Mouse (Mus musculus): ENCODE results near the gene Gjb3. TPM values are rescaled to one million over a fixed set of nuclear protein-coding genes. Genes with fewer than 3 reads are reported as not detected.

Gjb3 gene
- polyA plus RNA-seq, 1 experiment from 2014 or later: 3.1 TPM

DNA sequence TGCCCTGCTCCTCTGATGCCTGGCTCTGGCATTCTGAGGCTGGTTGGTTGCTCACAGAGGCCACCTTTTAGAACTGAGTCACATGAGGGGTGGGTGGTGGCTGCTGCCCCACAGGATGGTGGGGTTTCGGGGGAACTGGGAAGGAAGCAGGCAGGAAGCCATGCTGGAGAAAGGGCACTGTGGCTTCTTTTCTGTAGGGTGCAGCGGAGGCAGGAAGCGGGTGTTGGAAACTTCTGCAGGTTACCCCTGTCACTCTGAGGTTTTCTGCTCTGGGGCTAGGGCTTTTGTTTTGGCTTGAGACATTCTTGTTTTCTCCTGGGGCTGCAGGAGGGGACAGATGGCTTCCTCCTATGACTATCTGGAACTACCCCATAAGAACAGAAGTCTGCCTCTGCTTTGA, 31.9 kb upstream of the Gjb3 start:
- Histone ChIP-seq H3K36me3 (no peaks in the 10 kb centered on the region), H3K9me3 (replicated peaks) (no peaks in the 10 kb centered on the region), H3K4me3 (no peak overlapping the region), H3K27ac (replicated peaks) (no peak overlapping the region), H3K4me1 (peaks cover 44% of the 10 kb centered on the region), H3K27me3 (ENCODE audit: low read depth, poor library complexity, severe bottlenecking) (peaks cover 18% of the 10 kb centered on the region)
- DNase-seq (ENCODE audit: low spot score): no peak
- WGBS: 93% methylated on average over 3 of the region's 3 CpGs

DNA sequence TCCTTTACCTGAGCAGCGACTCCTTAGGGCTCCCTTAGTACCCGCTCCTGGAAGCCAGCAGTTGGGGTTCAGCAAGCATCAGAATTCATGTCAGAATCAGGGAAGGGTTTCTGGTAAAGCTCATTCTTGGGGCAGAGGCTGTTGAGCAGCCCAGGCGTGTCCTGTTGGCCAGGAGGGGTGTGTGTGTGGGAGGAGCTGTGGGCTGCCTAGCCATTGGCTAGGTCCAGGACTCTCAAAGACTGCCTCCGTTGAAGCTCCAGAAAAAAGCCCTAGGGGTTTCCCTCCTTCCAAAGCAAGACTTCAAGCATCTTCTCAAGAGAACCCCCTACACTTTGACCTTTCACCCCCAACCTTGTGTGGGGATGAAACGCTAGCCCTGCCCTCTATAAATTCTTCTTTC, 27.4 kb upstream of the Gjb3 start, which contains the start of gene Gjb5:
Gene Gjb5, minus strand, starts transcription at position 164 of the 400 bp plus-strand sequence.
- Histone ChIP-seq H3K4me3 (no peak within 1 kb of the TSS), H3K4me1 (peaks cover 37% of the 10 kb centered on the region), H3K36me3 (no peaks in the 10 kb centered on the region), H3K27me3 (ENCODE audit: low read depth, poor library complexity, severe bottlenecking) (peaks cover 20% of the 10 kb centered on the region), H3K27ac (replicated peaks) (no peak within 1 kb of the TSS), H3K9me3 (replicated peaks) (no peaks in the 10 kb centered on the region)
- DNase-seq (ENCODE audit: low spot score): no peak
- WGBS: 23% methylated on average over 5 of the region's 5 CpGs

DNA sequence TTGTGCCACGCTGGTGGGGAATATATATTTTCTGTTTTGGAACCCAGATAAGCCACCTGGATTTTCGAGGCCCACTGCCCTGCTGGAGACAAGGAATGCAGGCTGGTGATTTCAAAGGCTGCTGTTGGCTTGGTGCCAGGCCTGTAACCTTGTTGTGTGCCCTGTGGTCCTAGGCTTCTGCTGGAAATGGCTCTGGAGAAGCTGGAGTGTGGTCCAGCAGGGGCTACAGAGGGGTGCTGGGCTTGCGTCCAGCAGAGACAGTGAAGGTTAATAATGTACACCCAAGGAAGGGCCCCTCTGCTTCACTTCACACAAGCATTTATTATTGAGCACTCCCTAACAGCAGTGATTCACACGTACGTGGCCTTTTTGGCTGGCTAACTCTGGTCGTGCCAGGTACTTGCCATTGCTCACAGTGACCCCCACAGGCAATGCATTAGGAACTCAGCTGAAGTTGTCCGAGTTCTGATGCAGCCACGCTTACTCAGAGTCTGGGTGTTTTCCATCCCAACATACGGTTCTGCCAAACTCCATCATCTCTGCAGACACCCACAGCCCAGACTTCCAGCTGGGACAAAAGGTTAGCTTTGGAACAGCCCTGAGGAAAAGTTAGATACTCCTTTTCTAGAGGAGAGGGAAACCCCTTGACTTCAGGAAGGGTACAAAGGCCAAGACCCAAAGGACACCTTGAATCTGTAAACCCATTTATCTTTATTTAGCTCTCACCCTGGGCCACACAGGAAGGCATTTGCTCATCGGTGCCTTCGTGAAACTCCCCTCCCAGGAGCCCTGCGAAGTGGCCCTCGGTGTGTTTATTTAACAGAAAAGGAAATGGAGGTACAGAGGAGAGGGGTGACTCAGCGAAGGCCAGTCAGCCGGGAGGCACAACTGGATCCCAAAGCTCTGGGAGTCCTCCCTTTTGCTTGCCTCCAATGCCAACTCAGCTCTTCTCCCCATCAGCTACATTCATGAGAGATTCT, 24.2 kb upstream of the Gjb3 start:
- Histone ChIP-seq H3K27me3 (ENCODE audit: low read depth, poor library complexity, severe bottlenecking) (peaks cover 20% of the 10 kb centered on the region), H3K4me3 (no peak overlapping the region), H3K9me3 (replicated peaks) (no peaks in the 10 kb centered on the region), H3K4me1 (peaks cover 33% of the 10 kb centered on the region), H3K36me3 (no peaks in the 10 kb centered on the region), H3K27ac (replicated peaks) (no peak overlapping the region)
- DNase-seq (ENCODE audit: low spot score): no peak
- 86% methylated on average over 15 of the region's 15 CpGs for WGBS

DNA sequence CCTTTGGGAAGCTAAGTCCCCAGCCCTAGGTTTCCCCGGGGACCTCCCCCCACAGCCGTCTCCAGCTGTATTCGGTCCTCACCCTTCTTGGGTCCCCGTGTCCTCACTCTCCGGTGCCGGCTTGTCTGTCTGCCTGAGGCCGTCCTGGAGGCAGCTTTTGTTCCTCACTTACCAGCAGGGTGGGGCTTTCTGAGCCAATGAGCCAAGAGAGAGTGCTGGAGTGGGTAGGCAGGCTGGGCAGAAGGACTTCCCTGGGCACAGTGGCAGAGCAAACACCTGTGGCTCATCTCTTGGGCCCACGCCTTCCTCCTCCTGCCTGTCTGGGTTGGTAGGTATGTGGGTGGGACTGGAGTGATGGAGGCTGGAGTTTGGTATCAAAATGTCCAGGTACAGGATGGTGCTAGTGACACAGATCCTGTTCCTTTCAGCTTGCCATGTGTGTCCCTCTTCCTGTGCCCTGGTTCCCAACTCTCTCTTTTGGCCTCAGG, 23.4 kb upstream of the Gjb3 start, which contains the start of gene Gjb4:
Gene Gjb4, minus strand, starts transcription at position 131 of the 488 bp plus-strand sequence.
- Histone ChIP-seq H3K9me3 (replicated peaks) (no peaks in the 10 kb centered on the region), H3K27me3 (ENCODE audit: low read depth, poor library complexity, severe bottlenecking) (peaks cover 13% of the 10 kb centered on the region), H3K4me3 (no peak within 1 kb of the TSS), H3K27ac (replicated peaks) (peak within 1 kb of the TSS; percentile 38), H3K36me3 (no peaks in the 10 kb centered on the region), H3K4me1 (peaks cover 29% of the 10 kb centered on the region)
- whole genome bisulfite sequencing: 53% methylated on average over 8 of the region's 8 CpGs
- no peak for DNase-seq (ENCODE audit: low spot score)

DNA sequence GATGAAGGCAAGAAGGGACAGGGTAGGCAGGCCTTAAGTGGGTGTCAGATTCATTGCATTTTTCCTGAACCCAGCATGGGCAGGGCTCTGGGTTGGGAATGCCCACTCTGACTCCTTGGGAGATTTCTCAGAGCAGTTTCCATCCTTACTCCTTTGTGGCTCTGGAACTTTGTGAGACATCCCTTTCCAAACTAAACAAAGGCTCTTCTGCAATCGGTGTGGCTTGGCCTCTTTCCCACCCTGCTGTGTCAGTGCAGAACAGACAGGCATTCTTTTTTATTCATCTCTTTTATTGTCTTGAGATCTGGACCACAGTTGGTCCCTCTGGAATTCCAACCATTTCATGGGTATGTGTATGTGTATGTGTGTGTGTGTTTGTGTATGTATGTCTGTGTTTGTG, 21.9 kb upstream of the Gjb3 start:
- Histone ChIP-seq H3K27me3 (ENCODE audit: low read depth, poor library complexity, severe bottlenecking) (peaks cover 2% of the 10 kb centered on the region; the same call in 1 of the 2 replicates), H3K4me3 (no peak overlapping the region), H3K4me1 (peaks cover 18% of the 10 kb centered on the region), H3K36me3 (no peaks in the 10 kb centered on the region), H3K9me3 (replicated peaks) (no peaks in the 10 kb centered on the region), H3K27ac (replicated peaks) (no peak overlapping the region; the same call in 1 of the 2 replicates)
- no peak for DNase-seq (ENCODE audit: low spot score)
- WGBS: 50% methylated on average over 1 of the region's 1 CpGs

DNA sequence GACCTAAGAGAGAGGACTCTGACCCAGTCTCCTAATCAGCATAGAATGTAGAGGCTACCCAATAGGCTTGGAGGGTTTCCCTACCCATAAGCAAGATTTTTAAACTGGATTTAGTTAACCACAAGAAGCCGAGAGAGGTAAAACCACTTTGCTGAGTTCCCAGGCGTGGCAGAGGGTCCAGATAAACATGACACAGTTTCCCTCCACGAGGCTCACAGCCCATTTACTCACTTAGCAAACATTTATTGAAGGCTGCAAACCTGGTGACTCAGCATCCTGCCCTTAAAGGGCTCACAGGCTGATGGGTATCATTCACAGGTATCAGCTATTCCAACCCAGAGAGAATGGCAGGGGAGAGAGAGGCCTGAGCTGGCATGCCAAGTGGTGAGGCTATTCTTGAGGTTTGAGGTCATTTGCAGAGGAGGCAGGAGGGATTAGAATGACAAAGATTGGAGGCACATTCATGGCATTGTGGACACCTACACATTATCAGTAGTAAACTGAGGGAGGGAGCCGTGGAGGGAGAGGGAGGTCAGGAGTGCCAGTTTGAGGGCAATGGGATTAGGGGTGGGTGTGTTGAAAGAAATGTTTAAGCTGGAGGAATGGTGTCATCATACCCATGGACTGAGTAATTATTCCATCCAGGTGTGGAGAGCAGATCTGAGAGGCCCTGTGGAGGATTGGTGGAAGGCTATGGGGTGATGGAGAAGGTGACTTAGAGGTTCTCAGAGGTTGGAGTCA, 19.1 kb upstream of the Gjb3 start:
- WGBS: 69% methylated on average over 4 of the region's 4 CpGs
- H3K4me3 ChIP-seq: no peak overlapping the region

DNA sequence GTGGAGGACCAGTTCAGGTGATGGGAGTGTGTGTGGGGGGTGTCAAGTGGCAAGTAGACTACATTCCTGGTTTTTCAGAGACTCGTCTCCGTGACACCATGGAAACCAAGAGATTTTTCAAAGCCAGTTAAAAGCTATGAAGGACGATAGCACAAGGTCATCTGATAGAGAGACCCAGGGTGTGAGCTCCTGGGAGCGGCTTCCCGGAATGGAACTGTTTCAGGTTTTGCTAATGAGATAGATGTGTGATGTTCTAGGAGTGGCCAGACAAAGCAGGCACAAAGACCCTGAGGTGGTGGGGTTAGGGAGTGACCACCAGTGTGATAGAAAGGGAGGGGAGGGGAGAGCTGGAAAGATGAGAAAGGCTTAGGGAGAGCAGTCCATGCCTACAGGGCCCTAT, 14.4 kb upstream of the Gjb3 start:
- no peak for DNase-seq (ENCODE audit: low spot score)
- Histone ChIP-seq H3K9me3 (replicated peaks) (no peaks in the 10 kb centered on the region), H3K27ac (replicated peaks) (no peak overlapping the region), H3K27me3 (ENCODE audit: low read depth, poor library complexity, severe bottlenecking) (no peaks in the 10 kb centered on the region), H3K4me3 (no peak overlapping the region), H3K36me3 (no peaks in the 10 kb centered on the region), H3K4me1 (no peaks in the 10 kb centered on the region)
- WGBS: 89% methylated on average over 5 of the region's 5 CpGs

More for the DNA sequence above, 19.1 kb upstream of the Gjb3 start:
- Histone ChIP-seq H3K27me3 (ENCODE audit: low read depth, poor library complexity, severe bottlenecking) (no peaks in the 10 kb centered on the region), H3K9me3 (replicated peaks) (no peaks in the 10 kb centered on the region), H3K4me1 (peaks cover 9% of the 10 kb centered on the region), H3K27ac (replicated peaks) (no peak overlapping the region), H3K36me3 (no peaks in the 10 kb centered on the region)
- no peak for DNase-seq (ENCODE audit: low spot score)

DNA sequence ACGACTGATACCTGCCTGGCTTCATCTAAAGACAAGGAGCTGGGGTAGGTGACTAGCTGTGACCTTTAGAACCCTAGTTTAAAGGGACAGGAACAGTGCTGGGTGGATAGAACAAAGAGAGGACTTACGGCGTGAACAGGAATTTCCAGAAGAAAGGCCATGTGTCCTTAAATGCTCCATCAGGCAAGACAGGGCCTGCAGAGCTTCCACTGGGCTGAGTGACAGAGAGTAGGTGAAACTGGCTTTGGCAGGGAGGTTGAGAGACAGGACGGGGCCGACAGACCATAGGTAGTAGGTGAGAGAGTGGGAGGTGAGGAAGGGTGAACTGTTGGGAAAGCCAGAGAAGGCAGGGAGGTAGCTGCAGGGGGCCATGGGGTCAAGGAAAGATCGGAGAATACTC, 10.7 kb upstream of the Gjb3 start:
- WGBS: 75% methylated on average over 6 of the region's 6 CpGs
- Histone ChIP-seq H3K4me3 (no peak overlapping the region), H3K27me3 (ENCODE audit: low read depth, poor library complexity, severe bottlenecking) (no peaks in the 10 kb centered on the region), H3K4me1 (no peaks in the 10 kb centered on the region), H3K9me3 (replicated peaks) (no peaks in the 10 kb centered on the region), H3K27ac (replicated peaks) (no peak overlapping the region), H3K36me3 (no peaks in the 10 kb centered on the region)
- no peak for DNase-seq (ENCODE audit: low spot score)

DNA sequence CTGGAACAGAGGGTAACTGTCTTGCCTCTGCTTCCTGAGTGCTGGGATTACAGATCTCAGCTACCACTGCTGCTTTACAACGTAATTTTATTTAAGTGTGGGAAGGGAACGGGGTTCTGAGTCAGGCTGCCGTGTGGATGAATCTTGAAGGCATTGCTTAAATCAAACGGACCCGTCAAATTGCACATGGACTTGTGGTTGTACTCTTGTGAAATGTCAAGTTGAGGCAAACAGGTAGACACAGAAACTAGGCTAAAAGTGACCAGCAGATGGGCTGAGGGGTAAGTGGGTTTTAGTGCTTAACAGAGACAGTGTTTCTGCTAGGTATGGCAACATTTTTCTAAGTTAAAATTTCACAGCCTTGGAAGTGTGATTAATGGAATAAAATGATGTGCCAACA, 7.0 kb upstream of the Gjb3 start:
- H3K4me3 ChIP-seq: no peak overlapping the region

DNA sequence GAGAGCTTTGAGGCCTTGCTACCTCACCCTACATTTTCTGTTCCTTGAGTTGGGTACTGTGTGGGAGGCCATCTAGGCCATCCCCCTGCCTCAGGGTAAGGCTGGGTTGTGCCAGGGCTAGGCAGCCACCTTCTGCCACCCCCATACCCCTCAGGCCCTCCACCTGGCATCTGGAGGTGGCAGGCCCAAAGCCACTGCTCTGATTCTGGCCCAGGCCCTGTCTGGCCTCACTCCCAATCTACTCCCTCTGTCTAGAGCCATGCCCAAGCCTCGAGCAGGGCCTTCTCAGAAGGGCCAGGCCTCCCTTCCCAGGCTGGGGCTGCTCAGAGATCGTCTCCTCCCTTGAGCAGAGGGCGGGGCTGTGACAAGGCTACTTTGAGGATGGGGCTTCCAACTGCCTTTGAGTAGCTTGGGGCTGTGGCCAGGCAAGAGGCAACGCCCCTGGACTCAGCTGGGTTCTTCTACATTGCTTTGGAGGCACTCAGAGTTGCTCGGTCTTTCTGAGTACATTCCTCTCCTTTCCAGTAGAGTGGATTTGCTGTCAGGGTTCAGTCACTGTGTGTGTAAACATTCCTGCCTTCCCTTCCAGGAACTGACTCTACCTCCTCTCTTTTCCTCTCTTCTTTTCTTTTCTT, 4.3 kb upstream of the Gjb3 start:
- DNase-seq (ENCODE audit: low spot score): no peak
- H3K36me3 ChIP-seq: no peaks in the 10 kb centered on the region
- WGBS: 42% methylated on average over 5 of the region's 5 CpGs
- H3K4me3 ChIP-seq: no peak overlapping the region
- H3K27ac ChIP-seq (replicated peaks): no peak overlapping the region
- H3K9me3 ChIP-seq (replicated peaks): no peaks in the 10 kb centered on the region
- H3K27me3 ChIP-seq (ENCODE audit: low read depth, poor library complexity, severe bottlenecking): peaks cover 44% of the 10 kb centered on the region
- H3K4me1 ChIP-seq: peaks cover 36% of the 10 kb centered on the region

More for the DNA sequence above, 7.0 kb upstream of the Gjb3 start:
- H3K4me1 ChIP-seq: peaks cover 9% of the 10 kb centered on the region
- no peaks in the 10 kb centered on the region for H3K36me3 ChIP-seq
- no peak overlapping the region for H3K27ac ChIP-seq (replicated peaks)
- H3K27me3 ChIP-seq (ENCODE audit: low read depth, poor library complexity, severe bottlenecking): peaks cover 17% of the 10 kb centered on the region
- no peaks in the 10 kb centered on the region for H3K9me3 ChIP-seq (replicated peaks)
- 87% methylated on average over 5 of the region's 5 CpGs for WGBS
- DNase-seq (ENCODE audit: low spot score): no peak

DNA sequence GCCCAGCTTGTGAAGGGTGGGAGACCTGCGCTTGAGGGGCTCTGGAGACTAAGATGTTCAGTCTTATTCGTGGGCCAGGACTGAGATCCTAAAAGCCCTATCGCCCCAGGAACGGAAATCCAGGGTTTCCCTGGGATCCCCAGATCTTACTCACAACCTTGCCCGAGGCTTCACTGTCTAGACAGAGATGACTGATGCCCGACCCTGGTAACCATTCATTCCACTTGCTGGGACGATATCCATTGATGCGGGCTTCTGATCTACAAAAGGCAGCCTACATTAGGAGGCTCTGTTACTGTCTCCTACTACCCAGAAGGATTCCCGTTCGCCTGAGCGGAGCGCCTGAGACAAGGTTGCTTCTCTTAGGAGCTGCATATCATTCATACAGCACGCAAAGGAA, 527 bp upstream of the Gjb3 start:
- no peak overlapping the region for H3K27ac ChIP-seq (replicated peaks)
- peaks cover 80% of the 10 kb centered on the region for H3K27me3 ChIP-seq (ENCODE audit: low read depth, poor library complexity, severe bottlenecking)
- H3K36me3 ChIP-seq: no peaks in the 10 kb centered on the region
- DNase-seq (ENCODE audit: low spot score): no peak
- H3K9me3 ChIP-seq (replicated peaks): no peaks in the 10 kb centered on the region
- 0 out of 2 replicates have a peak overlapping the region, but pooled peaks have one; percentile 40 for H3K4me3 ChIP-seq
- H3K4me1 ChIP-seq: peaks cover 47% of the 10 kb centered on the region
- WGBS: 29% methylated on average over 13 of the region's 13 CpGs

DNA sequence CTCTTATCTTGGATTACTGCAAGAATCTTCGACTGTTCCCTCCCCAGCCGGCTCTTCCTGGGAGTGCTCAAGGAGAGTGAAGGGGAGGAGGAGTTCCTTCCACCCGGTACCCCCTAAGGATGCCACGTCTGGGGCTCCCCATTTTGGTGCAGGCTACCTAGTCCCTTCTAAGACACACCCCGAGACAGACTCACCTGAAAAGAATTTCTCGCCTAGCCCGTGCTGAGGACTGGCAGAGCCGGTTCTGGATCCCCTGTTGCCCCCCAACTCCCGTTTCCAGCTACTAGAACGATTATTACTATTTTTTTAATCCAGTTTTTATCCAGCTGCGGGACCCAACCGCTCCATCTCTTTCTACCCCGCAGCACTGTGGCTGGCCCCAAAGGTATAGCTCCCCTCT, 893 bp downstream of the Gjb3 start:
- peaks cover 47% of the 10 kb centered on the region for H3K4me1 ChIP-seq
- H3K4me3 ChIP-seq: peak overlapping the region; percentile 40
- H3K36me3 ChIP-seq: no peaks in the 10 kb centered on the region
- 2% methylated on average over 13 of the region's 13 CpGs for WGBS
- H3K9me3 ChIP-seq (replicated peaks): no peaks in the 10 kb centered on the region
- DNase-seq (ENCODE audit: low spot score): no peak
- no peak overlapping the region for H3K27ac ChIP-seq (replicated peaks)
- peaks cover 90% of the 10 kb centered on the region for H3K27me3 ChIP-seq (ENCODE audit: low read depth, poor library complexity, severe bottlenecking)
